Mouse (Mus musculus): Measurements from ENCODE around the gene B3gnt5. TPM values are rescaled to one million over a fixed set of nuclear protein-coding genes. Genes with fewer than 3 reads are reported as not detected.

The B3gnt5 gene
- polyA plus RNA-seq, 1 experiment, result 6.7 TPM

DNA sequence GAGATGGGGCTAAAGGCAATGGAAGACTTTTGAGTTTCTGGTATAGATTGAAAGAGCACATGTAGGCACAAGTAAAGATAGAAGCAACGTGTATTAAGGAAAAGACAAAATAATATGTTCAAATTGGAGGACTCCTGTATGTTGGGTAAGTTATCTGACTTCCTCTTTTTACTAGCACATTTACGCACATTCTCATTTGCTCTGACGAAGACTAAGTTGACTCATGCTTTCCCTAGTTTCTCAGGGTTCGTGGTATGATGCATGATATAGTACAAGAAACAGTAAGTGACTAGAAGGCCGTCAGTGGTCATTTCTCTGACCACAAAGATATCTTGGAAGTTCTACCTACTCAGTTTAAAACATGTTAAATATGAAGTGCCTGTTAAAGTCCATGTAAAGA, 8.0 kb downstream of the B3gnt5 start:
- no peaks in the 10 kb centered on the region for H3K27me3 ChIP-seq (ENCODE audit: control insufficient read depth, insufficient read depth, low read length)
- peaks cover 34% of the 10 kb centered on the region for H3K36me3 ChIP-seq (ENCODE audit: control insufficient read depth, insufficient read depth, low read length)
- DNase-seq (ENCODE audit: low read depth in 1 of 2, low spot score in 2 of 2), result peak in 1 of 2 experiments; percentile 62
- H3K27ac ChIP-seq (ENCODE audit: insufficient read depth, low read length), result no peak overlapping the region; the same call in 1 of the 2 replicates
- no peak overlapping the region for H3K4me3 ChIP-seq (ENCODE audit: extremely low read depth, insufficient read depth, insufficient read length)
- 33% methylated on average over 5 of the region's 5 CpGs for WGBS
- H3K4me1 ChIP-seq (ENCODE audit: control insufficient read depth, insufficient read depth, insufficient read length), result peaks cover 3% of the 10 kb centered on the region
- TF ChIP-seq CTCF (IDR thresholded peaks at IDR 0.05; ENCODE audit: extremely low read depth, insufficient read depth, insufficient read length, insufficient replicate concordance) (no peak), POLR2A (IDR thresholded peaks at IDR 0.05; ENCODE audit: low read depth, low read length) (no peak)

DNA sequence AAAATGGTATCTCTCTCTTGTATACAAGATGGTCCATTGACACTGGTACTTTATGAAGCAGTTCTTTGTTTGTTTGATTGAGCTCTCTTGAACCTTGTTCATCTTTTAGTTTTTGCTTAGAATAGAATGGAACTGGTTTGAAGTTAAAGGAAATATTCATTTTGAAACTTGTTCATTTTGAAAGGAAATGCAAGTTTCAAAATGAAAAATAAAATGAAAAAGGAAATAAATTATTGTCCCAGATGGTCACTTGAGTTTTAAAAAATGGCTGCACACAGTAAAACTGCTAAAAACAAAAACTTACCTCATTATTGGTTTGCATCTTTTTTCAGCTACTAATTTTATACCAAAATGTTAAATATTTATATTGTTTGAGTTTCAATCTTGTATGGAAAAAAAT, 12.0 kb downstream of the B3gnt5 start:
- DNase-seq (ENCODE audit: low read depth in 1 of 2, low spot score in 2 of 2), result no peak
- no peak for TF ChIP-seq POLR2A (IDR thresholded peaks at IDR 0.05; ENCODE audit: low read depth, low read length)
- TF ChIP-seq CTCF (IDR thresholded peaks at IDR 0.05; ENCODE audit: extremely low read depth, insufficient read depth, insufficient read length, insufficient replicate concordance), result no peak

GRCm38 (mm10) chr16:19786386-19787090, 26.5 kb downstream of the B3gnt5 start:
- Histone ChIP-seq H3K27me3 (ENCODE audit: control insufficient read depth, insufficient read depth, low read length) (no peaks in the 10 kb centered on the region), H3K4me1 (ENCODE audit: control insufficient read depth, insufficient read depth, insufficient read length) (peaks cover 5% of the 10 kb centered on the region), H3K4me3 (ENCODE audit: extremely low read depth, insufficient read depth, insufficient read length) (no peak overlapping the region), H3K27ac (ENCODE audit: insufficient read depth, low read length) (no peak overlapping the region), H3K36me3 (ENCODE audit: control insufficient read depth, insufficient read depth, low read length) (no peaks in the 10 kb centered on the region)
- WGBS, result 70% methylated on average over 12 of the region's 12 CpGs
- TF ChIP-seq POLR2A (IDR thresholded peaks at IDR 0.05; ENCODE audit: low read depth, low read length) (no peak), CTCF (IDR thresholded peaks at IDR 0.05; ENCODE audit: extremely low read depth, insufficient read depth, insufficient read length, insufficient replicate concordance) (no peak)
- DNase-seq (ENCODE audit: low read depth in 1 of 2, low spot score in 2 of 2), result no peak

More for the DNA sequence above, 12.0 kb downstream of the B3gnt5 start:
- Histone ChIP-seq H3K4me3 (ENCODE audit: extremely low read depth, insufficient read depth, insufficient read length) (no peak overlapping the region), H3K4me1 (ENCODE audit: control insufficient read depth, insufficient read depth, insufficient read length) (no peaks in the 10 kb centered on the region), H3K36me3 (ENCODE audit: control insufficient read depth, insufficient read depth, low read length) (peaks cover 18% of the 10 kb centered on the region), H3K27me3 (ENCODE audit: control insufficient read depth, insufficient read depth, low read length) (no peaks in the 10 kb centered on the region), H3K27ac (ENCODE audit: insufficient read depth, low read length) (no peak overlapping the region)

DNA sequence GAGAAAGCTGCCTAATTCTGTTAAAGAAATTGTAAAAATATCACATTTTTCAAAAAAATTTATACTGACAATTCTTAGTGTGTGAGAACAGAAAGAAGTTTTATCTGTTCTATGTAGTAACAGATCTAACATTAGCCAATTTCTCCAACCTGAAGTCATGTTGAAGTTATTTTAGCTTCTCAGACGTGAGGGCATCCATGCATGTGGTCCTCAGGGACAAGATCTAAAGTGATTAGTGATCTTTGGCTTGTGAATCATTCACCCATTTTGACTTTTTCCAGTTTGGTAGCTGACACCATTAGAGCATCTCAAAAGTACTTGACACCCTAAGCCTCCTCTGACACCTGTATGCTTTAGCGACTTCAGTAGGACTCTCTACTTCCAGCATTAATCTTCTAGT, 29.9 kb downstream of the B3gnt5 start:
- 46% methylated on average over 2 of the region's 2 CpGs for WGBS
- Histone ChIP-seq H3K4me3 (ENCODE audit: extremely low read depth, insufficient read depth, insufficient read length) (no peak overlapping the region), H3K27ac (ENCODE audit: insufficient read depth, low read length) (no peak overlapping the region), H3K4me1 (ENCODE audit: control insufficient read depth, insufficient read depth, insufficient read length) (peaks cover 5% of the 10 kb centered on the region), H3K36me3 (ENCODE audit: control insufficient read depth, insufficient read depth, low read length) (no peaks in the 10 kb centered on the region), H3K27me3 (ENCODE audit: control insufficient read depth, insufficient read depth, low read length) (no peaks in the 10 kb centered on the region)
- TF ChIP-seq POLR2A (IDR thresholded peaks at IDR 0.05; ENCODE audit: low read depth, low read length), result no peak
- TF ChIP-seq CTCF (IDR thresholded peaks at IDR 0.05; ENCODE audit: extremely low read depth, insufficient read depth, insufficient read length, insufficient replicate concordance), result no peak
- no peak for DNase-seq (ENCODE audit: low read depth in 1 of 2, low spot score in 2 of 2)

- WGBS, result 69% methylated on average over 2 of the region's 2 CpGs
- DNase-seq (ENCODE audit: low read depth in 1 of 2, low spot score in 2 of 2), result no peak
- Histone ChIP-seq H3K27me3 (ENCODE audit: control insufficient read depth, insufficient read depth, low read length) (no peaks in the 10 kb centered on the region), H3K4me3 (ENCODE audit: extremely low read depth, insufficient read depth, insufficient read length) (no peak overlapping the region), H3K4me1 (ENCODE audit: control insufficient read depth, insufficient read depth, insufficient read length) (no peaks in the 10 kb centered on the region), H3K36me3 (ENCODE audit: control insufficient read depth, insufficient read depth, low read length) (no peaks in the 10 kb centered on the region), H3K27ac (ENCODE audit: insufficient read depth, low read length) (no peak overlapping the region)
- TF ChIP-seq POLR2A (IDR thresholded peaks at IDR 0.05; ENCODE audit: low read depth, low read length) (no peak), CTCF (IDR thresholded peaks at IDR 0.05; ENCODE audit: extremely low read depth, insufficient read depth, insufficient read length, insufficient replicate concordance) (no peak)
Measured at GRCm38 (mm10) chr16:19818801-19819200, 58.8 kb downstream of the B3gnt5 start.

Other genes with a start within 250 kb of the B3gnt5 start
- gene Olfr167, start 237.9 kb upstream of the B3gnt5 start, polyA plus RNA-seq (2012; rRNA removed), result not detected in 2 replicates
- not detected in 2 replicates for gene Olfr168, start 224.7 kb upstream of the B3gnt5 start, polyA plus RNA-seq (2012; rRNA removed)
- gene Olfr169, start 188.4 kb upstream of the B3gnt5 start, polyA plus RNA-seq (2012; rRNA removed), result not detected in 2 replicates
- gene Olfr170, start 148.3 kb upstream of the B3gnt5 start, polyA plus RNA-seq (2012; rRNA removed), result not detected in 2 replicates
- not detected in 2 replicates for gene Olfr171, start 130.3 kb upstream of the B3gnt5 start, polyA plus RNA-seq (2012; rRNA removed)
- gene Lamp3, start 53.8 kb upstream of the B3gnt5 start, polyA plus RNA-seq (2012; rRNA removed), result 0.06 and 0.11 TPM in 2 replicates
- 28.4 and 33.7 TPM in 2 replicates for gene Klhl6, start 222.8 kb downstream of the B3gnt5 start, polyA plus RNA-seq (2012; rRNA removed)

All from spleen, adult 2 months (tissue).